Mouse (Mus musculus) midbrain, postnatal 0 days (tissue): ENCODE measurements around the gene Rgp1. TPM values are rescaled to one million over a fixed set of nuclear protein-coding genes. Genes with fewer than 3 reads are reported as not detected.

Experiments
- ATAC-seq: fragments of 200-750 bp; cut with Nextera tagmentation; 2 replicates; pipeline ENCODE4 v1.8.0; 2017; ENCODE audit warnings: moderate number of reproducible peaks, mild to moderate bottlenecking, moderate TSS enrichment, moderate library complexity; ENCODE audit not compliant: low FRiP score
- DNase-seq: peaks from one replicate; pipeline ENCODE4 v3.0.0-alpha.2; 2015; ENCODE audit warnings: low spot score
- H3K27ac ChIP-seq: fragments of 300-500 bp; sonication (generic); 2 replicates; pipeline ENCODE4 v1.5.1; 2014; ENCODE audit warnings: low read depth, mild to moderate bottlenecking, low read length, mixed read lengths
- H3K27me3 ChIP-seq: fragments of 300-500 bp; sonication (generic); 2 replicates; pipeline ENCODE4 v1.6.1; 2014; ENCODE audit warnings: low read length, control low read depth, mixed read lengths; ENCODE audit not compliant: insufficient read depth
- H3K36me3 ChIP-seq: fragments of 300-500 bp; sonication (generic); 2 replicates; pipeline ENCODE4 v1.6.1; 2014; ENCODE audit warnings: low read length, control low read depth, mixed read lengths; ENCODE audit not compliant: insufficient read depth
- H3K4me1 ChIP-seq: fragments of 300-500 bp; sonication (generic); 2 replicates; pipeline ENCODE4 v1.6.1; 2014; ENCODE audit warnings: mild to moderate bottlenecking, control low read depth, antibody characterized with exemption, low read length, mixed read lengths; ENCODE audit not compliant: insufficient read depth
- H3K4me2 ChIP-seq: fragments of 300-500 bp; sonication (generic); 2 replicates; pipeline ENCODE4 v1.6.1; 2014; ENCODE audit warnings: low read depth, mild to moderate bottlenecking, low read length, mixed read lengths; ENCODE audit not compliant: poor library complexity, severe bottlenecking
- H3K4me3 ChIP-seq: fragments of 300-500 bp; sonication (generic); 2 replicates; pipeline ENCODE4 v1.5.1; 2014; ENCODE audit warnings: low read depth, mild to moderate bottlenecking, low read length, moderate library complexity
- H3K9ac ChIP-seq: fragments of 300-500 bp; sonication (generic); replicated peaks from 2 replicates; pipeline ENCODE4 v1.6.1; 2014; ENCODE audit warnings: mild to moderate bottlenecking, low read length, moderate library complexity, mixed read lengths; ENCODE audit not compliant: poor library complexity, severe bottlenecking
- H3K9me3 ChIP-seq: fragments of 300-500 bp; sonication (generic); 2 replicates; pipeline ENCODE4 v1.6.1; 2016; ENCODE audit warnings: low read length, control low read depth
- CTCF ChIP-seq: IDR thresholded peaks from 2 replicates; pipeline ENCODE4 v1.5.1; 2016; ENCODE audit warnings: antibody characterized with exemption, mild to moderate bottlenecking
- WGBS: fragments of 180-500 bp; shearing (Covaris S2); extraction: QIAGEN DNeasy Blood & Tissue Kit; methylation state at CpG from one replicate; pipeline ENCODE4 v1.1.7; 2014; 5-methylcytosine and 5-hydroxymethylcytosine counted together
- polyA plus RNA-seq: library from polyadenylated mRNA; unstranded; fragments of >200 nt; fragmentation: Nextera tagmentation; extraction: Ambion mirVana; gene quantifications from 2 replicates; pipeline ENCODE4 v1.2.1, GENCODE M21; 2015
- total RNA-seq: library from RNA; depleted of rRNA; stranded (reverse); fragments of >200 nt; gene quantifications from 2 replicates; pipeline ENCODE4 v1.2.3, GENCODE M21; 2014

Rgp1 gene
- total and polyA plus RNA-seq, 2 experiments from 2014 or later: 12.4 to 22.6 TPM

- TF ChIP-seq CTCF: no peak
Measured at GRCm38 (mm10) chr4:43553891-43554290, 24.6 kb upstream of the Rgp1 start.

GRCm38 (mm10) chr4:43555926-43556325 lies 22.6 kb upstream of the Rgp1 start:
- H3K9me3 ChIP-seq: no peaks in the 10 kb centered on the region
- peaks cover 47% of the 10 kb centered on the region for H3K36me3 ChIP-seq
- TF ChIP-seq CTCF: no peak
- peaks cover 10% of the 10 kb centered on the region for H3K4me1 ChIP-seq
- H3K4me2 ChIP-seq: no peak overlapping the region
- no peaks in the 10 kb centered on the region for H3K27me3 ChIP-seq
- H3K4me3 ChIP-seq: no peak overlapping the region
- WGBS: over 99% methylated on average over 7 of the region's 7 CpGs
- DNase-seq (no peak), ATAC-seq (no peak)
- no peak overlapping the region for H3K27ac ChIP-seq
- no peak overlapping the region for H3K9ac ChIP-seq

More at GRCm38 (mm10) chr4:43553891-43554290, 24.6 kb upstream of the Rgp1 start:
- H3K4me1 ChIP-seq: peaks cover 3% of the 10 kb centered on the region; the same call in 1 of the 2 replicates
- peaks cover 67% of the 10 kb centered on the region for H3K36me3 ChIP-seq
- no peaks in the 10 kb centered on the region for H3K27me3 ChIP-seq
- H3K9me3 ChIP-seq: no peaks in the 10 kb centered on the region
- no peak overlapping the region for H3K9ac ChIP-seq
- no peak overlapping the region for H3K27ac ChIP-seq
- no peak for ATAC-seq
- no peak for DNase-seq
- H3K4me3 ChIP-seq: no peak overlapping the region
- no peak overlapping the region for H3K4me2 ChIP-seq

GRCm38 (mm10) chr4:43558028-43558630 lies 20.4 kb upstream of the Rgp1 start:
- no peak for ATAC-seq
- H3K27ac ChIP-seq: no peak overlapping the region
- H3K36me3 ChIP-seq: peaks cover 34% of the 10 kb centered on the region
- no peaks in the 10 kb centered on the region for H3K9me3 ChIP-seq
- H3K4me3 ChIP-seq: no peak overlapping the region
- H3K4me2 ChIP-seq: no peak overlapping the region
- WGBS: 69% methylated on average over 5 of the region's 5 CpGs
- no peak for TF ChIP-seq CTCF
- H3K9ac ChIP-seq: no peak overlapping the region
- no peaks in the 10 kb centered on the region for H3K27me3 ChIP-seq
- peaks cover 14% of the 10 kb centered on the region for H3K4me1 ChIP-seq
- no peak for DNase-seq

GRCm38 (mm10) chr4:43558631-43559356 lies 19.7 kb upstream of the Rgp1 start:
- no peak for TF ChIP-seq CTCF
- Histone ChIP-seq H3K27me3 (no peaks in the 10 kb centered on the region), H3K9me3 (no peaks in the 10 kb centered on the region), H3K4me3 (no peak overlapping the region), H3K4me1 (peaks cover 20% of the 10 kb centered on the region), H3K36me3 (peaks cover 32% of the 10 kb centered on the region), H3K27ac (no peak overlapping the region), H3K4me2 (0 out of 2 replicates have a peak overlapping the region, but pooled peaks have one; percentile 6), H3K9ac (0 out of 2 replicates have a peak overlapping the region, but pooled peaks have one; percentile 24)
- DNase-seq: peak; percentile 6
- ATAC-seq: no peak
- 36% methylated on average over 13 of the region's 13 CpGs for WGBS

GRCm38 (mm10) chr4:43559519-43560242 lies 18.8 kb upstream of the Rgp1 start:
- H3K9ac ChIP-seq: no peak overlapping the region
- peak overlapping the region; percentile 9; the same call in 1 of the 2 replicates for H3K4me2 ChIP-seq

GRCm38 (mm10) chr4:43560243-43560611 lies 18.3 kb upstream of the Rgp1 start:
- Histone ChIP-seq H3K9ac (no peak overlapping the region), H3K4me1 (peaks cover 23% of the 10 kb centered on the region), H3K4me2 (peak overlapping the region; percentile 86; the same call in 1 of the 2 replicates), H3K36me3 (peaks cover 25% of the 10 kb centered on the region), H3K27ac (no peak overlapping the region), H3K9me3 (no peaks in the 10 kb centered on the region), H3K27me3 (no peaks in the 10 kb centered on the region), H3K4me3 (no peak overlapping the region)
- 50% methylated on average over 6 of the region's 6 CpGs for WGBS
- no peak for TF ChIP-seq CTCF
- no peak for ATAC-seq
- no peak for DNase-seq

More at GRCm38 (mm10) chr4:43559519-43560242, 18.8 kb upstream of the Rgp1 start:
- Histone ChIP-seq H3K27ac (no peak overlapping the region), H3K4me1 (peaks cover 23% of the 10 kb centered on the region), H3K27me3 (no peaks in the 10 kb centered on the region), H3K9me3 (no peaks in the 10 kb centered on the region), H3K36me3 (peaks cover 26% of the 10 kb centered on the region), H3K4me3 (no peak overlapping the region)
- no peak for DNase-seq
- no peak for TF ChIP-seq CTCF
- 82% methylated on average over 13 of the region's 13 CpGs for WGBS
- no peak for ATAC-seq
